Mouse (Mus musculus): Measurements from ENCODE around the gene Rora. TPM values are rescaled to one million over a fixed set of nuclear protein-coding genes. Genes with fewer than 3 reads are reported as not detected.
A peak's percentile ranks its signal among the peaks of the same experiment; 100 is the strongest.

The Rora gene
- polyA plus RNA-seq, 1 experiment from 2014 or later: 23.1 TPM

GRCm38 (mm10) chr9:68821388-68821787 is 167.8 kb downstream of the Rora start:
- DNase-seq (no peak), ATAC-seq (no peak)
- no peaks in the 10 kb centered on the region for H3K9me3 ChIP-seq (ENCODE audit: low read length)
- H3K27ac ChIP-seq (ENCODE audit: low read depth): no peak overlapping the region
- no peak overlapping the region for H3K4me2 ChIP-seq (ENCODE audit: low read depth, low read length)
- WGBS (ENCODE audit: insufficient replicate concordance): 89% methylated on average over 1 of the region's 1 CpGs
- H3K27me3 ChIP-seq (ENCODE audit: insufficient read depth, low read length): no peaks in the 10 kb centered on the region
- no peaks in the 10 kb centered on the region for H3K36me3 ChIP-seq (replicated peaks; ENCODE audit: insufficient read depth, low read length)
- TF ChIP-seq CTCF (IDR thresholded peaks at IDR 0.05; ENCODE audit: low read depth): no peak
- TF ChIP-seq EP300 (IDR thresholded peaks at IDR 0.05; ENCODE audit: low read depth): no peak
- H3K9ac ChIP-seq (replicated peaks): no peak overlapping the region
- peaks cover 1% of the 10 kb centered on the region; the same call in 1 of the 2 replicates for H3K4me1 ChIP-seq (ENCODE audit: insufficient read depth)
- no peak overlapping the region for H3K4me3 ChIP-seq (ENCODE audit: low read depth, low read length)

DNA sequence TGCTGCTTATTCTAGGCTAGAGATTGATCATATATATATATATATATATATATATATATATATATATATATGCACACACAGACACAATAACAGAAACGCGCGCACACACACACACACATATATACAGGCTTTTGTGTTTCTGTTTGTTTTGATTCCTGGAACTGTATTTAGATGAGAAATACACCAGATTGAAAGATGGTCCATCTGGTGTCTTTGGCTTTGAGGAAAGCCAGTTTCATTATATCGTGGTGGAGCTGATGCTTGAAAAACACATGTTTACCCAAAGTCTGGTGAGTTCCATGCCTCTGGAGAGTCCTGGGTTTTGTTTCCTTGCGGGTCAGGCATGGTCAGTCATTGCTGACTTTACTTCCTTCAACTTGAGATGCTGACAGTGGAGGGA is 169.7 kb downstream of the Rora start:
- Histone ChIP-seq H3K36me3 (replicated peaks; ENCODE audit: insufficient read depth, low read length) (no peaks in the 10 kb centered on the region), H3K4me2 (ENCODE audit: low read depth, low read length) (no peak overlapping the region), H3K27ac (ENCODE audit: low read depth) (no peak overlapping the region), H3K4me3 (ENCODE audit: low read depth, low read length) (no peak overlapping the region), H3K9me3 (ENCODE audit: low read length) (no peaks in the 10 kb centered on the region), H3K27me3 (ENCODE audit: insufficient read depth, low read length) (no peaks in the 10 kb centered on the region), H3K4me1 (ENCODE audit: insufficient read depth) (peaks cover 9% of the 10 kb centered on the region), H3K9ac (replicated peaks) (no peak overlapping the region)
- 86% methylated on average over 5 of the region's 5 CpGs for WGBS (ENCODE audit: insufficient replicate concordance)
- no peak for ATAC-seq
- TF ChIP-seq EP300 (IDR thresholded peaks at IDR 0.05; ENCODE audit: low read depth) (no peak), CTCF (IDR thresholded peaks at IDR 0.05; ENCODE audit: low read depth) (no peak)
- no peak for DNase-seq

DNA sequence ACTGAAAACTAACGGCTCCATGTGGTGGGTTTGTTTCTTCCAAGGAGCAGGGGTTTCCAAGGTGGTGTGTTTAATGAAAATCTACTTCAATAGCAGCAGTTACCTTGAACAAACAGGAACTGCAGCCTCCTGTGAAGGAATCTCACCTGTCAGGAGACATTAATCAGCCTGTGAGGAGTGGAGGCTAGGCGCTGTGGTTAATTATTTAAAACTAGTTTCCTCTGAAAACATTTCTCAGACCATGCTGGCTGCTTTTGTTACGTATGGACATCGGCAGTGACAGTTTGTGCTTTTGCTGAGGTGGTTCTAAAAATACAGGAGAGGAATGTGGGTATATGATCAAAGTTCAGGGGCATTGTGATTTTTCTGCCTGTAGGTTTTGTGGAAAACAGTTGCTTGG is 171.5 kb downstream of the Rora start:
- Histone ChIP-seq H3K36me3 (replicated peaks; ENCODE audit: insufficient read depth, low read length) (no peaks in the 10 kb centered on the region), H3K4me2 (ENCODE audit: low read depth, low read length) (no peak overlapping the region), H3K27me3 (ENCODE audit: insufficient read depth, low read length) (no peaks in the 10 kb centered on the region), H3K27ac (ENCODE audit: low read depth) (peak overlapping the region; percentile 66), H3K9ac (replicated peaks) (no peak overlapping the region), H3K4me1 (ENCODE audit: insufficient read depth) (peaks cover 9% of the 10 kb centered on the region), H3K9me3 (ENCODE audit: low read length) (no peaks in the 10 kb centered on the region), H3K4me3 (ENCODE audit: low read depth, low read length) (no peak overlapping the region)
- ATAC-seq (peak; percentile 12; the same call in 1 of the 2 replicates), DNase-seq (no peak)
- TF ChIP-seq CTCF (IDR thresholded peaks at IDR 0.05; ENCODE audit: low read depth): no peak
- TF ChIP-seq EP300 (IDR thresholded peaks at IDR 0.05; ENCODE audit: low read depth): no peak
- 37% methylated on average over 4 of the region's 4 CpGs for WGBS (ENCODE audit: insufficient replicate concordance)

DNA sequence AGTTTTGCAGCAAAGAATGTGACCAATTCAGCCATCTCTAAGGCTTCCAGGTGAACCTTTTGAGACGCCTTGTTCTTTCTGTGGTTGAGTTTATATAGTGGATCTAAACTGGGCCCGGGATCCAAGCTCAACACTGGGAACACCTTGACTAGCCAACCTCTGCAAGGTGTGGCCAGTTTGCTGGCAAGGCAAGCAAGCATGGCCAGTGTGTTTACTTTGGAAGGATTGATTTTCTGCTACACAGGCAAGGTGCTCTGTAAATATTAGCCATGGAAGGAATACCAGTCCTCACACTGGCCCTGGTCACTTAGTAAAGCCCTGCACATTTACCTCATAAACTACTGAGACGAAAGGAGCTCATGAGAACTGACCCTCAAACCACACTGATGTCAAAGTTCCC is 172.3 kb downstream of the Rora start:
- Histone ChIP-seq H3K9ac (replicated peaks) (no peak overlapping the region), H3K4me3 (ENCODE audit: low read depth, low read length) (no peak overlapping the region), H3K27ac (ENCODE audit: low read depth) (peak overlapping the region; percentile 66), H3K27me3 (ENCODE audit: insufficient read depth, low read length) (no peaks in the 10 kb centered on the region), H3K4me2 (ENCODE audit: low read depth, low read length) (no peak overlapping the region), H3K36me3 (replicated peaks; ENCODE audit: insufficient read depth, low read length) (no peaks in the 10 kb centered on the region), H3K4me1 (ENCODE audit: insufficient read depth) (peaks cover 9% of the 10 kb centered on the region), H3K9me3 (ENCODE audit: low read length) (no peaks in the 10 kb centered on the region)
- WGBS (ENCODE audit: insufficient replicate concordance): 49% methylated on average over 3 of the region's 3 CpGs
- no peak for TF ChIP-seq EP300 (IDR thresholded peaks at IDR 0.05; ENCODE audit: low read depth)
- no peak for TF ChIP-seq CTCF (IDR thresholded peaks at IDR 0.05; ENCODE audit: low read depth)
- peak; percentile 93 for ATAC-seq
- peak; percentile 36 for DNase-seq

DNA sequence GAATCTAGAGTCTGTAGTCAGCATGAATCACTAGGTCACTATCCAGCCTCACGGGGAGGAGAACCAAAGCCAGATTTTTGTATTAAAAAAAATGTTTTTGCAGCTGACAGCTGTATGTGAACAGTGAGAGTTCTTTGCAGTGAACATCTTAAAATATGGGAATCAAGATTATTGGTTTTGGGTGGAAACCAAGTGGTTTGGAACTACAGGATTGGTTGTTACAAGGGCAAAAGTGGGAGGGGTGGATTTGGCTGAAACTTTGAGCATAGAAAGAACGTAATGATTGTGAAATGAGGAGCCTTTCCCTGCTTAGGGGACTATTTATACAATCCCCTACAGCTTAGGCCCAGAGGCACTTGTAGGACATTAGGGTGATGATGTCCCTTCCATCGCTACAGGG is 173.9 kb downstream of the Rora start:
- TF ChIP-seq EP300 (IDR thresholded peaks at IDR 0.05; ENCODE audit: low read depth) (no peak), CTCF (IDR thresholded peaks at IDR 0.05; ENCODE audit: low read depth) (no peak)
- no peaks in the 10 kb centered on the region for H3K9me3 ChIP-seq (ENCODE audit: low read length)
- DNase-seq: no peak
- no peak overlapping the region for H3K4me2 ChIP-seq (ENCODE audit: low read depth, low read length)
- no peaks in the 10 kb centered on the region for H3K36me3 ChIP-seq (replicated peaks; ENCODE audit: insufficient read depth, low read length)
- ATAC-seq: no peak
- 50% methylated on average over 3 of the region's 3 CpGs for WGBS (ENCODE audit: insufficient replicate concordance)
- no peak overlapping the region for H3K4me3 ChIP-seq (ENCODE audit: low read depth, low read length)
- H3K4me1 ChIP-seq (ENCODE audit: insufficient read depth): peaks cover 9% of the 10 kb centered on the region
- H3K27me3 ChIP-seq (ENCODE audit: insufficient read depth, low read length): no peaks in the 10 kb centered on the region
- H3K27ac ChIP-seq (ENCODE audit: low read depth): 0 out of 2 replicates have a peak overlapping the region, but pooled peaks have one; percentile 22
- no peak overlapping the region for H3K9ac ChIP-seq (replicated peaks)

DNA sequence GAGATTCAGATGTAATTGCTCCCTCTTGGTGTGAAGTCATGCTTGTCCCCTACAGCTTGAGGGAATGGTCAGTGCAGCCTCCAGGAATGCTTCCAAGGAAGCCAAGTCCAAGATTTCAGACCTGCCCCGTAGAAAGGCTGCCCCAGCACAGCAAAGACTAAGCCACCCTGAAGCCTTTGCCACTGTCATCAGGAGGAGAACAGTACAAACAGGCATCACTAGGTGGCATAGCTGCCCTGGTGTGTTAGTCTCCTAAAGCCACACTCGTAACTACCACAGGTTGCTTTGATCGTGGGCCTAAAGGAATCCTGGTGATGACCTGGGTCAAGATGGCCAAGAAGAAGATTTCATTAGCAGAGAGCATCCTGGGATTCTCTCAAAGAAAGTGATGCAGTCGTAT is 176.3 kb downstream of the Rora start:
- H3K4me3 ChIP-seq (ENCODE audit: low read depth, low read length): no peak overlapping the region
- no peaks in the 10 kb centered on the region for H3K9me3 ChIP-seq (ENCODE audit: low read length)
- no peak for ATAC-seq
- no peak for DNase-seq
- H3K27me3 ChIP-seq (ENCODE audit: insufficient read depth, low read length): no peaks in the 10 kb centered on the region
- no peak overlapping the region for H3K27ac ChIP-seq (ENCODE audit: low read depth)
- H3K4me1 ChIP-seq (ENCODE audit: insufficient read depth): peaks cover 9% of the 10 kb centered on the region
- TF ChIP-seq EP300 (IDR thresholded peaks at IDR 0.05; ENCODE audit: low read depth) (no peak), CTCF (IDR thresholded peaks at IDR 0.05; ENCODE audit: low read depth) (peak; percentile 61)
- H3K4me2 ChIP-seq (ENCODE audit: low read depth, low read length): no peak overlapping the region
- H3K36me3 ChIP-seq (replicated peaks; ENCODE audit: insufficient read depth, low read length): no peaks in the 10 kb centered on the region
- WGBS (ENCODE audit: insufficient replicate concordance): 52% methylated on average over 4 of the region's 4 CpGs
- no peak overlapping the region for H3K9ac ChIP-seq (replicated peaks)

DNA sequence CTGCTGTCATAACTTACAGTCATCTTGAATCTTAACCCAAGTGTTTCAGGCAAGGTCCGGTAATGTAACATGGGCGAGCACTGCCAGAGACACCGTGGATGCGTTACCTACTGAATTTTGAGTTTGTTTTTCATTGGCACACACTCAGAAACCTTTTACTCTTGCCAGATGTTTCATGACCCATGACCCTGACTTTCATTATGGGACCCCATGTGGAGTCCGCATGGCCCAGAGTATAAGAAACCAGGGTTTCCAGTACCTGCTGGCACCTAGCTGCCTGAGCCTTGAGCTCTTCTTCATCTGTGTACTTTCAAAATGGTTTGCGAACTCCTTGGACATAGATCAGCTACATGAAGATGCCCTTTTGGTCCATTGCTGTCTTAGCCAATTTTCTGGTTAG is 179.7 kb downstream of the Rora start:
- no peak overlapping the region for H3K9ac ChIP-seq (replicated peaks)
- no peak overlapping the region for H3K27ac ChIP-seq (ENCODE audit: low read depth)
- H3K4me1 ChIP-seq (ENCODE audit: insufficient read depth): no peaks in the 10 kb centered on the region
- no peaks in the 10 kb centered on the region for H3K27me3 ChIP-seq (ENCODE audit: insufficient read depth, low read length)
- H3K4me3 ChIP-seq (ENCODE audit: low read depth, low read length): no peak overlapping the region
- 79% methylated on average over 6 of the region's 6 CpGs for WGBS (ENCODE audit: insufficient replicate concordance)
- no peak overlapping the region for H3K4me2 ChIP-seq (ENCODE audit: low read depth, low read length)
- no peak for DNase-seq
- ATAC-seq: no peak
- no peaks in the 10 kb centered on the region for H3K9me3 ChIP-seq (ENCODE audit: low read length)
- TF ChIP-seq EP300 (IDR thresholded peaks at IDR 0.05; ENCODE audit: low read depth) (no peak), CTCF (IDR thresholded peaks at IDR 0.05; ENCODE audit: low read depth) (no peak)
- H3K36me3 ChIP-seq (replicated peaks; ENCODE audit: insufficient read depth, low read length): no peaks in the 10 kb centered on the region
